Mouse (Mus musculus) ovary, postnatal 36 days (tissue): ENCODE results near the gene Lmna.

Source experiments
- DNase-seq: peaks from one replicate; pipeline ENCODE4 v3.0.0; 2022; ENCODE audit warnings: low spot score, mixed read lengths

Lmna gene

GRCm38 (mm10) chr3:88521156-88521555 is 11.4 kb upstream of the Lmna start:
- DNase-seq, result no peak

- DNase-seq, result no peak
Measured at GRCm38 (mm10) chr3:88520078-88520477, 10.3 kb upstream of the Lmna start.

GRCm38 (mm10) chr3:88518411-88518810 is 8.7 kb upstream of the Lmna start:
- DNase-seq, result no peak

DNA sequence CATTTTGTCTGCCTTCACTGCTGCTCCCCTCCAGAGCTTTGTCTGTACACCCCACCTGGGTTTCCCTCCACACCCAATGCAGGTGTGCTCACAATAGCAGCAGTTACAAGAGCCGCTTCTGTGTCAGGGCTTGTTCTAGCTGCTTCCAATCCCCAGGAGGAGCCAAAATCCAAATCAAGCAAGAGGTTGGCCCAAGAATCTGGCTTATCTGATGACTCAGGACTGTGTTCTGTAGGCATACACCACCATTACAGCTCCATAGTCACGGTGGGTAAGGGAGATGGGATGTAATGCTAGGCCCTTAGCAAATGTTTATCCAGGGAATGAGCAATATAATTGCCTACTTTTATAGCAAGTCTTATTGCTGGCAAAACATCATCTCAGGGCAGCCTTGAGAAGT is 6.7 kb upstream of the Lmna start:
- no peak for DNase-seq

- no peak for DNase-seq
Measured at GRCm38 (mm10) chr3:88515095-88515386, 5.3 kb upstream of the Lmna start.

DNA sequence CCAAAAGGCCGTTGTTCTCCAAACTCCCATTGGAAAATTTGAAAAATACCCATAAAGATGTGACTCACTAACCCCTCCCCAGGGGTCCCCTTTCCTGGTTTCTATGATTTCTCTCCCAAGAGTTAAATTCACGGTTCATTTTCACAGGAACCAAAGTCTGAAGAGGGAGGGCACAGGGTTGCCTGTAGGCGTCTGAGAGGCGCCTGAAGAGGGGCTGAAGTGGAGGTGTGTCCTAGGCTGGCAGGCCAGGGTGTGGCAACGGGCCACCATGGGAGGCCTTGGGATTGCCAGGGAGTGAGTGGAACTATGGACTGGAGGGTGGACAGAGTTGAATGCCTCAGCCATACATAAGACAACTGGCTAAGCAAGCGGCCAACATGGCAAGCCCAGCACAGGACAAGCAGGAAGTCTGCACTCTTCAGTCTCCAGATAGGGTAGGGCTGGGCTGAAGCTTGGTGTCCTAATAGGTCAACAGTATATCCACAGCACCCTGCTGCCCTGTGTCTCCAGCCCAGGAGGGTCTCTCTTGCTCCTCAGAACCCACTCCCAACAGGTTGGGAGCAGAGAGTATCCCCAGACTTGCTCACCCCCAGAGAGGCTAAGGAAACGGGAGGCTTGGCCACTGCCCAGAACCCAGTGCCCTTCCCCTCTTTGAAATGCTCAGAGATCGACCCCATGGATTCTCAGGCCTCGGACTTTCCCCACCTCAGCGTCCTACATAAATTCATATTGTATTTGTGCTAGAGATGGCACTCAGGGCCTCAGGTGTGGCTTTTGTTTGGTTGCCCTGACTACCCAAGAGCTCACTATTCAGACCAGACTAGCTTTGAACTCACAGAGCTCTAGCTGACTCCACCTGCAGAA is 4.7 kb upstream of the Lmna start:
- no peak for DNase-seq

GRCm38 (mm10) chr3:88513546-88514115 is 3.9 kb upstream of the Lmna start:
- DNase-seq, result no peak

DNA sequence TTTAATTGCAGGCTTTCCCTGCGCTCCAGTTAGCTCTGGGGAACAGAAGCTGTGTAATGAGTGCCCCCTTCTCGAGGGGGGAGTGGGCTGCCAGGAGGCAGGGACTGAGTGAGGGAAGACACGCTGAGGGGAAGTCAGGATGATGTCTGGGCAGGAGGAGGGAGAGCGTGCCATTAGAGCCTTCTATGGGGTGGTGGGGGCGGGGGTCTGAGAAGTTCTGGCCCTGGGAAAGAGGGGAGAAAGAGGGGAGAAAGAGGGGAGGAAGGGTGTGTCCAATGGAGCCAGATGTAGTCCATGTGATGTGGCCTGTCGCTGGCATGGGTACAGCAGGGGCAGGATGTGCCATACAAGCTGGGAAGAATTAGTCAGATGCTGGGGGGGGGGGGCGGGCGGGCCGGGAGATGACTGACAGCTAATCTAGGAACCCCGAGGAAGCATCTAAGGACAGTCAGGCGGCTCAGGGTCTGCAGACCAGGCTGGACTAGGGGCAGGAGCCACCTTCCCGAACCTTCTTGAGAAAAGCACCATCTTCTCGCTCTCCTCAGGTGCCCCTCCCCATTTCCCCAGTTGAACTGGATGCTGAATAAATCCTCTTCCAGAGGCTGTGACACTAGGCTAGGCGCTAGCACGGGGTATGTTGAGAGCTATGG is 3.3 kb upstream of the Lmna start:
- no peak for DNase-seq

GRCm38 (mm10) chr3:88512141-88512895 is 2.6 kb upstream of the Lmna start:
- DNase-seq, result no peak

GRCm38 (mm10) chr3:88511559-88511958 is 1.8 kb upstream of the Lmna start:
- no peak for DNase-seq

- no peak for DNase-seq
Measured at GRCm38 (mm10) chr3:88510421-88511289, 899 bp upstream of the Lmna start.

- DNase-seq, result no peak
Measured at GRCm38 (mm10) chr3:88509250-88509649, 506 bp downstream of the Lmna start.

GRCm38 (mm10) chr3:88505765-88506164 is 4.0 kb downstream of the Lmna start:
- DNase-seq, result no peak

GRCm38 (mm10) chr3:88505081-88505480 is 4.7 kb downstream of the Lmna start:
- no peak for DNase-seq

GRCm38 (mm10) chr3:88503881-88504746 is 5.6 kb downstream of the Lmna start:
- DNase-seq, result no peak

DNA sequence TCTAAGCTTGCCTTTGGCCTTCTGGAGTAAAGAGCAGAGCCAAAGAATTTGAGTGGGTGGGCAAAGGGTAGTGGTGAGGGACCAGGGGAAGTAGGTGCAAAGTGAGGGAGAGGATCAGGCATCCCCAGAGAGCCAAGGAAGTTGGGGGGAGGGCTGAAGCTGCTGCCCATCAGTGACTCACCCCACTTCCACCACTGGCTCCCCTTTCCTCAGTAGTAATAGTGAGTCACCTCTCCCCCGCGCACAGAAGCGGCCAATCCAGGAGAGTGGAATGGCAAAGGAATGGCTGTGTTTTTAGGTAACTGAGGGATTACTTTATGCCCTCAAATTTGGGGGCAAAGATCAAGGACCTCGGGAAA is 6.3 kb downstream of the Lmna start:
- DNase-seq, result no peak

GRCm38 (mm10) chr3:88502641-88503504 is 6.9 kb downstream of the Lmna start:
- peak; percentile 86 for DNase-seq

GRCm38 (mm10) chr3:88502031-88502571 is 7.7 kb downstream of the Lmna start:
- no peak for DNase-seq

GRCm38 (mm10) chr3:88501366-88502030 is 8.3 kb downstream of the Lmna start:
- DNase-seq, result no peak
